Mouse (Mus musculus) forebrain, postnatal 0 days (tissue): Measurements from ENCODE around the gene Aire. TPM values are rescaled to one million over a fixed set of nuclear protein-coding genes. Genes with fewer than 3 reads are reported as not detected.
"Not testable (repeated sequence)": the region's sequence is repeated elsewhere in the genome, so short reads cannot be mapped to it uniquely, and the experiment has no call there.

Experiments used
- ATAC-seq: fragments of 200-750 bp; cut with Nextera tagmentation; 2 replicates; pipeline ENCODE4 v1.8.0; 2017; ENCODE audit warnings: mild to moderate bottlenecking, moderate library complexity
- DNase-seq: peaks from one replicate; pipeline ENCODE4 v3.0.0-alpha.2; 2015
- H3K27ac ChIP-seq: fragments of 300-500 bp; sonication (generic); 2 replicates; pipeline ENCODE4 v1.5.1; 2014; ENCODE audit warnings: low read depth, mild to moderate bottlenecking, antibody characterized with exemption, low read length, moderate library complexity, mixed read lengths
- H3K27me3 ChIP-seq: fragments of 300-500 bp; sonication (generic); 2 replicates; pipeline ENCODE4 v1.6.1; 2014; ENCODE audit warnings: mild to moderate bottlenecking, low read length, mixed read lengths; ENCODE audit not compliant: insufficient read depth
- H3K36me3 ChIP-seq: fragments of 300-500 bp; sonication (generic); 2 replicates; pipeline ENCODE4 v1.6.1; 2014; ENCODE audit warnings: mild to moderate bottlenecking, moderate library complexity; ENCODE audit not compliant: insufficient read depth
- H3K4me1 ChIP-seq: fragments of 300-500 bp; sonication (generic); 2 replicates; pipeline ENCODE4 v1.6.1; 2014; ENCODE audit warnings: antibody characterized with exemption; ENCODE audit not compliant: insufficient read depth
- H3K4me2 ChIP-seq: fragments of 300-500 bp; sonication (generic); 2 replicates; pipeline ENCODE4 v1.6.1; 2014; ENCODE audit warnings: low read depth, mild to moderate bottlenecking, moderate library complexity
- H3K4me3 ChIP-seq: fragments of 300-500 bp; sonication (generic); 2 replicates; pipeline ENCODE4 v1.5.1; 2014; ENCODE audit warnings: low read depth, low read length, mixed read lengths
- H3K9ac ChIP-seq: fragments of 300-500 bp; sonication (generic); 2 replicates; pipeline ENCODE4 v1.6.1; 2014; ENCODE audit warnings: mild to moderate bottlenecking
- H3K9me3 ChIP-seq: fragments of 300-500 bp; sonication (generic); 2 replicates; pipeline ENCODE4 v1.6.1; 2016; ENCODE audit warnings: low read length
- CTCF ChIP-seq: sonication (generic); IDR thresholded peaks from 2 replicates; pipeline ENCODE4 v1.5.1; 2016; ENCODE audit warnings: antibody characterized with exemption, control low read depth, low read depth
- WGBS: fragments of 180-500 bp; shearing (Covaris S2); extraction: QIAGEN DNeasy Blood & Tissue Kit; methylation state at CpG from one replicate; pipeline ENCODE4 v1.1.7; 2014; 5-methylcytosine and 5-hydroxymethylcytosine counted together
- polyA plus RNA-seq: library from polyadenylated mRNA; unstranded; fragments of >200 nt; fragmentation: Nextera tagmentation; extraction: Ambion mirVana; gene quantifications from 2 replicates; pipeline ENCODE4 v1.2.1, GENCODE M21; 2015
- total RNA-seq: library from RNA; depleted of rRNA; stranded (reverse); fragments of >200 nt; gene quantifications from 2 replicates; pipeline ENCODE4 v1.2.3, GENCODE M21; 2014

Gene Aire
- total and polyA plus RNA-seq, 2 experiments from 2014 or later = 0.29 TPM; not detected in 1

DNA sequence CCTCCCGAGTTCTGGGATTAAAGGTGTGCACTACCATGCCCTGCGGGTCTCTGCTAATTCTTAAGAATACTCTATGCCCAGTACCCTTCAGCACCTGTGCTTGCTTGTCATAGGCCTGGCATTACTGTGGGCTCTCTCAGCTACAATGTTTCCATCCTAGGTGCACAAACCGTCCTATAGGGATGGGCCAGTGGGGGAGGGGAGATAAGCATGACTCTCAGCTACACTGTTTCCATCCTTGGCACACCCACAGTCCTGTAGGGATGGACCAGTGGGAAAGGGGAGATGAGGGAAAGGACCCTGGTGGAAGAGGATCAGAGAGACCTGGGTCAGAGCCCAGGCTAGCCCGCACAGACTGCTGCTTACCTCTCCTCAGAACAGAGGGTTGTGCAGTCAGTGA lies 6.3 kb downstream of the Aire start:
- ATAC-seq (no peak), DNase-seq (no peak)
- H3K36me3 ChIP-seq = no peaks in the 10 kb centered on the region
- no peak overlapping the region for H3K9ac ChIP-seq
- no peaks in the 10 kb centered on the region for H3K4me1 ChIP-seq
- H3K27ac ChIP-seq = no peak overlapping the region
- 83% methylated on average over 4 of the region's 4 CpGs for WGBS
- no peaks in the 10 kb centered on the region for H3K27me3 ChIP-seq
- no peak overlapping the region for H3K4me3 ChIP-seq
- H3K4me2 ChIP-seq = no peak overlapping the region
- TF ChIP-seq CTCF = no peak
- no peaks in the 10 kb centered on the region for H3K9me3 ChIP-seq

- WGBS = 83% methylated on average over 2 of the region's 2 CpGs
- Histone ChIP-seq H3K4me1 (no peaks in the 10 kb centered on the region), H3K27me3 (no peaks in the 10 kb centered on the region), H3K4me3 (no peak overlapping the region), H3K27ac (no peak overlapping the region), H3K9me3 (no peaks in the 10 kb centered on the region), H3K9ac (no peak overlapping the region), H3K4me2 (no peak overlapping the region), H3K36me3 (no peaks in the 10 kb centered on the region)
- TF ChIP-seq CTCF = no peak
- ATAC-seq = no peak
- DNase-seq = no peak
These were observed 11.4 kb downstream of the Aire start for GRCm38 (mm10) chr10:78031987-78032386.

- no peak for DNase-seq
These were observed 14.3 kb downstream of the Aire start for GRCm38 (mm10) chr10:78029080-78029479.

GRCm38 (mm10) chr10:78028129-78028528 lies 15.3 kb downstream of the Aire start:
- Histone ChIP-seq H3K9ac (no peak overlapping the region), H3K4me1 (no peaks in the 10 kb centered on the region), H3K36me3 (no peaks in the 10 kb centered on the region), H3K9me3 (no peaks in the 10 kb centered on the region), H3K27me3 (no peaks in the 10 kb centered on the region), H3K27ac (no peak overlapping the region), H3K4me2 (no peak overlapping the region), H3K4me3 (no peak overlapping the region)
- DNase-seq (peak; percentile 88), ATAC-seq (peak; percentile 76)
- peak; percentile 95 for TF ChIP-seq CTCF
- 4% methylated on average over 5 of the region's 5 CpGs for WGBS

More at GRCm38 (mm10) chr10:78029080-78029479, 14.3 kb downstream of the Aire start:
- WGBS = 84% methylated on average over 1 of the region's 1 CpGs
- Histone ChIP-seq H3K36me3 (no peaks in the 10 kb centered on the region), H3K9me3 (no peaks in the 10 kb centered on the region), H3K4me3 (no peak overlapping the region), H3K4me1 (no peaks in the 10 kb centered on the region), H3K9ac (no peak overlapping the region), H3K4me2 (no peak overlapping the region), H3K27me3 (no peaks in the 10 kb centered on the region), H3K27ac (no peak overlapping the region)
- no peak for ATAC-seq
- TF ChIP-seq CTCF = no peak

GRCm38 (mm10) chr10:78025453-78025852 lies 18.0 kb downstream of the Aire start:
- H3K4me1 ChIP-seq, H3K27ac ChIP-seq, H3K4me2 ChIP-seq, H3K9ac ChIP-seq, ATAC-seq, H3K27me3 ChIP-seq, H3K4me3 ChIP-seq, H3K9me3 ChIP-seq, H3K36me3 ChIP-seq, DNase-seq: not testable (repeated sequence)
- TF ChIP-seq CTCF = peak; percentile 43
- 60% methylated on average over 6 of the region's 8 CpGs for WGBS

GRCm38 (mm10) chr10:78019984-78020383 lies 23.4 kb downstream of the Aire start:
- not testable (repeated sequence) for H3K9ac ChIP-seq, H3K27me3 ChIP-seq, H3K4me2 ChIP-seq, H3K9me3 ChIP-seq, ATAC-seq, DNase-seq, H3K36me3 ChIP-seq, H3K4me1 ChIP-seq, H3K27ac ChIP-seq, H3K4me3 ChIP-seq
- 92% methylated on average over 6 of the region's 11 CpGs for WGBS

GRCm38 (mm10) chr10:78019291-78019690 lies 24.1 kb downstream of the Aire start:
- H3K27ac ChIP-seq = no peak overlapping the region
- H3K36me3 ChIP-seq = no peaks in the 10 kb centered on the region
- no peak overlapping the region for H3K4me2 ChIP-seq
- no peaks in the 10 kb centered on the region for H3K27me3 ChIP-seq
- H3K4me3 ChIP-seq = no peak overlapping the region
- no peak for TF ChIP-seq CTCF
- WGBS = 72% methylated on average over 4 of the region's 4 CpGs
- no peaks in the 10 kb centered on the region for H3K4me1 ChIP-seq
- no peaks in the 10 kb centered on the region for H3K9me3 ChIP-seq
- no peak overlapping the region for H3K9ac ChIP-seq
- ATAC-seq (no peak), DNase-seq (no peak)

- Histone ChIP-seq H3K27ac (no peak overlapping the region), H3K4me1 (no peaks in the 10 kb centered on the region), H3K9me3 (no peaks in the 10 kb centered on the region), H3K36me3 (no peaks in the 10 kb centered on the region), H3K4me2 (peak overlapping the region; percentile 48), H3K4me3 (peak overlapping the region; percentile 29), H3K9ac (0 out of 2 replicates have a peak overlapping the region, but pooled peaks have one; percentile 32), H3K27me3 (no peaks in the 10 kb centered on the region)
- peak; percentile 92 for DNase-seq
- 16% methylated on average over 19 of the region's 19 CpGs for WGBS
- TF ChIP-seq CTCF = peak; percentile 97
- peak; percentile 96 for ATAC-seq
These were observed 24.6 kb downstream of the Aire start for GRCm38 (mm10) chr10:78018797-78019203.
